Mouse (Mus musculus): ENCODE measurements around the gene Bpifb4. TPM values are rescaled to one million over a fixed set of nuclear protein-coding genes. Genes with fewer than 3 reads are reported as not detected.

Gene Bpifb4
- polyA plus RNA-seq, 1 experiment, result not detected

GRCm38 (mm10) chr2:154000501-154000900 is 62.5 kb downstream of the Bpifb4 start:
- no peaks in the 10 kb centered on the region for H3K36me3 ChIP-seq (replicated peaks; ENCODE audit: low read length)
- TF ChIP-seq GATA1 (IDR thresholded peaks at IDR 0.05; ENCODE audit: borderline replicate concordance, low read length) (no peak), FLI1 (IDR thresholded peaks at IDR 0.05; ENCODE audit: low read length) (no peak)
- H3K9me3 ChIP-seq, result no peaks in the 10 kb centered on the region
- no peak overlapping the region for H3K4me3 ChIP-seq (replicated peaks)
- no peaks in the 10 kb centered on the region for H3K4me1 ChIP-seq
- H3K27me3 ChIP-seq (replicated peaks), result peaks cover 5% of the 10 kb centered on the region

GRCm38 (mm10) chr2:154001056-154001455 is 63.0 kb downstream of the Bpifb4 start:
- Histone ChIP-seq H3K36me3 (replicated peaks; ENCODE audit: low read length) (no peaks in the 10 kb centered on the region), H3K4me1 (no peaks in the 10 kb centered on the region), H3K27me3 (replicated peaks) (peaks cover 8% of the 10 kb centered on the region), H3K4me3 (replicated peaks) (no peak overlapping the region), H3K9me3 (no peaks in the 10 kb centered on the region)
- TF ChIP-seq FLI1 (IDR thresholded peaks at IDR 0.05; ENCODE audit: low read length) (no peak), GATA1 (IDR thresholded peaks at IDR 0.05; ENCODE audit: borderline replicate concordance, low read length) (no peak)

GRCm38 (mm10) chr2:154004456-154004855 is 66.4 kb downstream of the Bpifb4 start:
- H3K4me1 ChIP-seq, result no peaks in the 10 kb centered on the region
- H3K9me3 ChIP-seq, result no peaks in the 10 kb centered on the region
- H3K4me3 ChIP-seq (replicated peaks), result no peak overlapping the region
- H3K27me3 ChIP-seq (replicated peaks), result peaks cover 8% of the 10 kb centered on the region
- H3K36me3 ChIP-seq (replicated peaks; ENCODE audit: low read length), result no peaks in the 10 kb centered on the region
- no peak for TF ChIP-seq GATA1 (IDR thresholded peaks at IDR 0.05; ENCODE audit: borderline replicate concordance, low read length)
- no peak for TF ChIP-seq FLI1 (IDR thresholded peaks at IDR 0.05; ENCODE audit: low read length)

- TF ChIP-seq FLI1 (IDR thresholded peaks at IDR 0.05; ENCODE audit: low read length) (no peak), GATA1 (IDR thresholded peaks at IDR 0.05; ENCODE audit: borderline replicate concordance, low read length) (no peak)
- no peaks in the 10 kb centered on the region for H3K9me3 ChIP-seq
- H3K4me1 ChIP-seq, result no peaks in the 10 kb centered on the region
- no peak overlapping the region for H3K4me3 ChIP-seq (replicated peaks)
- no peaks in the 10 kb centered on the region for H3K36me3 ChIP-seq (replicated peaks; ENCODE audit: low read length)
- peaks cover 8% of the 10 kb centered on the region for H3K27me3 ChIP-seq (replicated peaks)
These were observed 67.1 kb downstream of the Bpifb4 start for GRCm38 (mm10) chr2:154005094-154005493.

GRCm38 (mm10) chr2:154005734-154006133 is 67.7 kb downstream of the Bpifb4 start:
- H3K36me3 ChIP-seq (replicated peaks; ENCODE audit: low read length), result no peaks in the 10 kb centered on the region
- peaks cover 11% of the 10 kb centered on the region for H3K27me3 ChIP-seq (replicated peaks)
- TF ChIP-seq GATA1 (IDR thresholded peaks at IDR 0.05; ENCODE audit: borderline replicate concordance, low read length) (no peak), FLI1 (IDR thresholded peaks at IDR 0.05; ENCODE audit: low read length) (no peak)
- no peak overlapping the region for H3K4me3 ChIP-seq (replicated peaks)
- no peaks in the 10 kb centered on the region for H3K9me3 ChIP-seq
- no peaks in the 10 kb centered on the region for H3K4me1 ChIP-seq

- no peaks in the 10 kb centered on the region for H3K9me3 ChIP-seq
- H3K27me3 ChIP-seq (replicated peaks), result peaks cover 8% of the 10 kb centered on the region
These were observed 68.3 kb downstream of the Bpifb4 start for GRCm38 (mm10) chr2:154006331-154006730.

GRCm38 (mm10) chr2:154007381-154007780 is 69.4 kb downstream of the Bpifb4 start:
- H3K27me3 ChIP-seq (replicated peaks), result peaks cover 6% of the 10 kb centered on the region
- no peak overlapping the region for H3K4me3 ChIP-seq (replicated peaks)

More at GRCm38 (mm10) chr2:154006331-154006730, 68.3 kb downstream of the Bpifb4 start:
- Histone ChIP-seq H3K4me3 (replicated peaks) (no peak overlapping the region), H3K4me1 (no peaks in the 10 kb centered on the region), H3K36me3 (replicated peaks; ENCODE audit: low read length) (no peaks in the 10 kb centered on the region)
- TF ChIP-seq FLI1 (IDR thresholded peaks at IDR 0.05; ENCODE audit: low read length) (no peak), GATA1 (IDR thresholded peaks at IDR 0.05; ENCODE audit: borderline replicate concordance, low read length) (no peak)

GRCm38 (mm10) chr2:154007965-154008364 is 70.0 kb downstream of the Bpifb4 start, which contains the start of gene Bpifa2:
Bpifa2 (plus strand) TSS chr2:154008265.
- no peaks in the 10 kb centered on the region for H3K9me3 ChIP-seq
- no peaks in the 10 kb centered on the region for H3K4me1 ChIP-seq
- no peak within 1 kb of the TSS for H3K4me3 ChIP-seq (replicated peaks)
- no peaks in the 10 kb centered on the region for H3K36me3 ChIP-seq (replicated peaks; ENCODE audit: low read length)
- TF ChIP-seq FLI1 (IDR thresholded peaks at IDR 0.05; ENCODE audit: low read length) (no peak), GATA1 (IDR thresholded peaks at IDR 0.05; ENCODE audit: borderline replicate concordance, low read length) (no peak)
- H3K27me3 ChIP-seq (replicated peaks), result peaks cover 6% of the 10 kb centered on the region

More at GRCm38 (mm10) chr2:154007381-154007780, 69.4 kb downstream of the Bpifb4 start:
- no peaks in the 10 kb centered on the region for H3K9me3 ChIP-seq
- no peaks in the 10 kb centered on the region for H3K4me1 ChIP-seq
- TF ChIP-seq GATA1 (IDR thresholded peaks at IDR 0.05; ENCODE audit: borderline replicate concordance, low read length) (no peak), FLI1 (IDR thresholded peaks at IDR 0.05; ENCODE audit: low read length) (no peak)
- H3K36me3 ChIP-seq (replicated peaks; ENCODE audit: low read length), result no peaks in the 10 kb centered on the region

Other genes starting within 250 kb of the Bpifb4 start
- 0.18 TPM in 1 of 2 replicates, not detected in the other for gene Dnmt3c, start 241.6 kb upstream of the Bpifb4 start, polyA plus RNA-seq (2012; ENCODE audit: insufficient read depth, low replicate concordance)
- 4.1 TPM in 1 of 2 replicates, not detected in the other for gene Mapre1, start 196.9 kb upstream of the Bpifb4 start, polyA plus RNA-seq (2012; ENCODE audit: insufficient read depth, low replicate concordance)
- 1.1 TPM in 1 of 2 replicates, not detected in the other for gene Efcab8, start 158.3 kb upstream of the Bpifb4 start, polyA plus RNA-seq (2012; ENCODE audit: insufficient read depth, low replicate concordance)
- not detected in 2 replicates for gene Sun5, start 67.1 kb upstream of the Bpifb4 start, polyA plus RNA-seq (2012; ENCODE audit: insufficient read depth, low replicate concordance)
- 0.37 TPM in 1 of 2 replicates, not detected in the other for gene Bpifb2, start 63.2 kb upstream of the Bpifb4 start, polyA plus RNA-seq (2012; ENCODE audit: insufficient read depth, low replicate concordance)
- not detected in 2 replicates for gene Bpifb6, start 37.8 kb upstream of the Bpifb4 start, polyA plus RNA-seq (2012; ENCODE audit: insufficient read depth, low replicate concordance)
- not detected in 2 replicates for gene Bpifb3, start 20.0 kb upstream of the Bpifb4 start, polyA plus RNA-seq (2012; ENCODE audit: insufficient read depth, low replicate concordance)
- gene Bpifa6, start 36.7 kb downstream of the Bpifb4 start, polyA plus RNA-seq (2012; ENCODE audit: insufficient read depth, low replicate concordance), result not detected in 2 replicates
- not detected in 2 replicates for gene Bpifa2, start 70.1 kb downstream of the Bpifb4 start, polyA plus RNA-seq (2012; ENCODE audit: insufficient read depth, low replicate concordance)
- gene Bpifa3, start 192.1 kb downstream of the Bpifb4 start, polyA plus RNA-seq (2012; ENCODE audit: insufficient read depth, low replicate concordance), result not detected in 2 replicates
- not detected in 2 replicates for gene Bpifa1, start 204.7 kb downstream of the Bpifb4 start, polyA plus RNA-seq (2012; ENCODE audit: insufficient read depth, low replicate concordance)
- gene Bpifa5, start 224.4 kb downstream of the Bpifb4 start, polyA plus RNA-seq (2012; ENCODE audit: insufficient read depth, low replicate concordance), result not detected in 2 replicates